Mouse (Mus musculus): ENCODE measurements around the gene Gm20479.

DNA sequence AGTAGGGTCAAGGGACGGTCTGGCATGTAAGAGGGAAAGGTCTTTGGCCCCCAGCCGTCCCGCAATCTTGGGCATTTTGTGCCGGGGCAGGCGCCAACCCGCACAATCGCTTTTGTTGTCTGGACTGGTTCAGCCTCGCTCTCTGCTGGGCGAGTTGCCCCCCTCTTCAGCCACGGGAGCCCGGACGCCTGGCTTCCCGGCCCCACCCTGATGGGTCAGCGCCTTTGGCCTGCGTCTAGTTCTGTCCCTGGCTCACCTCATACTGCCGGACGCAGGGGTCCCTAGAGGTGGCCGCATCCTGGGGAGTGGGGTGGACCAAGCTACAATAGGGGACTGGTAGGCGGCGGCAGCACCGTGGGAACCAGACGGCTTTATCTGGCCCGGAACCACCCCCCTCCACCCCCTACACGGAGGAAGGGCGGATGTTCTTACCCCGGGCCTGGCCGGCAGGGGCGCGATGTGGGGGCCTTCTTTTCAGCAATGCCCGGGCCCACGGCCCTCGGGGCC lies 22.8 kb downstream of the Gm20479 start:
- TF ChIP-seq POLR2A (IDR thresholded peaks at IDR 0.05; ENCODE audit: borderline replicate concordance, extremely low read depth, insufficient read depth, insufficient read length, poor library complexity, severe bottlenecking) (no peak), CTCF (IDR thresholded peaks at IDR 0.05; ENCODE audit: borderline replicate concordance, extremely low read depth, insufficient read depth, insufficient read length) (no peak)
